Mouse (Mus musculus) mature B cell (primary cell): ENCODE measurements around the gene Ndufs1.
"Not testable (repeated sequence)": the region's sequence is repeated elsewhere in the genome, so short reads cannot be mapped to it uniquely, and the experiment has no call there.

Experiments used
- in situ Hi-C: fragments of 300-500 bp; cut with MboI; formaldehyde crosslinking; loops from 2 replicates; pipeline ENCODE4 v1.14.3; 2019

Gene Ndufs1

GRCm38 (mm10) chr1:63182636-63183270 is 6.1 kb upstream of the Ndufs1 start:
- in situ Hi-C loops = no loop called here

- in situ Hi-C loops = no loop called here
Observed at GRCm38 (mm10) chr1:63182212-63182611, 5.6 kb upstream of the Ndufs1 start.

- in situ Hi-C loops = no loop called here
Observed at GRCm38 (mm10) chr1:63181480-63181879, 4.8 kb upstream of the Ndufs1 start.

GRCm38 (mm10) chr1:63181019-63181418 is 4.4 kb upstream of the Ndufs1 start:
- in situ Hi-C loops = no loop called here

- in situ Hi-C loops = not testable (repeated sequence)
Observed at GRCm38 (mm10) chr1:63180575-63180974, 3.9 kb upstream of the Ndufs1 start.

- in situ Hi-C loops = no loop called here
Observed at GRCm38 (mm10) chr1:63180122-63180521, 3.5 kb upstream of the Ndufs1 start.

- in situ Hi-C loops = loop anchor here (10.0 kb wide), 1 partner anchor 1996 kb away; no protein-coding TSS in a partner anchor
Observed at GRCm38 (mm10) chr1:63178308-63178707, 1.7 kb upstream of the Ndufs1 start.

GRCm38 (mm10) chr1:63176259-63176603 is 402 bp downstream of the Ndufs1 start:
- in situ Hi-C loops = loop anchor here (10.0 kb wide), 1 partner anchor 1999 kb away; no protein-coding TSS in a partner anchor

GRCm38 (mm10) chr1:63175853-63176252 is 780 bp downstream of the Ndufs1 start:
- in situ Hi-C loops = loop anchor here (10.0 kb wide), 1 partner anchor 1999 kb away; no protein-coding TSS in a partner anchor

- in situ Hi-C loops = no loop called here
Observed at GRCm38 (mm10) chr1:63168638-63169037, 8.0 kb downstream of the Ndufs1 start.

- in situ Hi-C loops = no loop called here
Observed at GRCm38 (mm10) chr1:63140231-63140630, 36.4 kb downstream of the Ndufs1 start.

- in situ Hi-C loops = not testable (repeated sequence)
Observed at GRCm38 (mm10) chr1:63138586-63138985, 38.0 kb downstream of the Ndufs1 start.

GRCm38 (mm10) chr1:63137971-63138370 is 38.7 kb downstream of the Ndufs1 start:
- in situ Hi-C loops = no loop called here

GRCm38 (mm10) chr1:63134530-63134929 is 42.1 kb downstream of the Ndufs1 start:
- in situ Hi-C loops = no loop called here

- in situ Hi-C loops = no loop called here
Observed at GRCm38 (mm10) chr1:63131766-63132165, 44.9 kb downstream of the Ndufs1 start.

GRCm38 (mm10) chr1:63130883-63131282 is 45.8 kb downstream of the Ndufs1 start:
- in situ Hi-C loops = no loop called here

GRCm38 (mm10) chr1:63129857-63130690 is 46.6 kb downstream of the Ndufs1 start:
- in situ Hi-C loops = no loop called here

- in situ Hi-C loops = no loop called here
Observed at GRCm38 (mm10) chr1:63129273-63129672, 47.4 kb downstream of the Ndufs1 start.

GRCm38 (mm10) chr1:63126206-63126605 is 50.4 kb downstream of the Ndufs1 start:
- in situ Hi-C loops = no loop called here

- in situ Hi-C loops = no loop called here
Observed at GRCm38 (mm10) chr1:63123823-63124450, 52.7 kb downstream of the Ndufs1 start.

GRCm38 (mm10) chr1:63122005-63122404 is 54.6 kb downstream of the Ndufs1 start:
- in situ Hi-C loops = no loop called here

GRCm38 (mm10) chr1:63120382-63120781 is 56.3 kb downstream of the Ndufs1 start:
- in situ Hi-C loops = no loop called here

GRCm38 (mm10) chr1:63119675-63120074 is 57.0 kb downstream of the Ndufs1 start:
- in situ Hi-C loops = no loop called here
